Mouse (Mus musculus): ENCODE data around the gene Epas1. TPM values are rescaled to one million over a fixed set of nuclear protein-coding genes. Genes with fewer than 3 reads are reported as not detected.
A peak's percentile ranks its signal among the peaks of the same experiment; 100 is the strongest.

The Epas1 gene
- total RNA-seq (2021) = 100 to 1,000 TPM in 1 of 2 experiments, 10 to 100 TPM in 1; 91.3 to 110 TPM
- long read RNA-seq, experiment 1, full-length matches to known transcripts = 11 of 32 reads
- long read RNA-seq, experiment 1, partial matches to known transcripts = 21 of 32 reads
- long read RNA-seq, experiment 1, other reads (novel, unspliced or antisense) = 0 of 32 reads
- long read RNA-seq, experiment 2, full-length matches to known transcripts = 19 of 46 reads
- long read RNA-seq, experiment 2, partial matches to known transcripts = 27 of 46 reads
- long read RNA-seq, experiment 2, other reads (novel, unspliced or antisense) = 0 of 46 reads

GRCm38 (mm10) chr17:86753130-86753821 is at the start of gene Epas1:
TSS of gene Epas1 (plus strand) at chr17:86753700.
- peak; percentile 95 for DNase-seq

- no peak for DNase-seq
Measured at GRCm38 (mm10) chr17:86705236-86705635, 48.3 kb upstream of the Epas1 start.

GRCm38 (mm10) chr17:86706467-86706866 is 47.0 kb upstream of the Epas1 start:
- DNase-seq = no peak

- no peak for DNase-seq
Measured at GRCm38 (mm10) chr17:86709803-86710202, 43.7 kb upstream of the Epas1 start.

- no peak for DNase-seq
Measured at GRCm38 (mm10) chr17:86710379-86710778, 43.1 kb upstream of the Epas1 start.

DNA sequence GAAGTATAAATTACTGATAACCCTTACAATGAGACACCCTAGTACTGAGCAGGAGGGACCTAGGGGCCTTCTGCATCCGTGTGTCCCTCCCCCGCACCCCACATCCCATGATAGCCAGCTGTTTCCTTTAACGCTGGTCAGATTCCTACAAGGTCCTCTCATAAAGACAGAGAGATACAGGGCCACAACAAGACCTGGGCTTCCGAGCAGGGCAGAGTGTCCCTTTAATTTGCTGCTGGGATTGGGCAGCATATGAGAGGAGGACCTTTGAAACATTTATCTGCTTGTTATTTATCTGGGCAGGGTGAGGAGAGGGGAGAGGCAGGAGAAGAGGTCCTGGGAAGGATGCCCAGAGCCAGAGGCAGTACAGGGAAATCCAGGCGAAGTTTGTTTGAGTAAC is 41.6 kb upstream of the Epas1 start:
- DNase-seq = no peak

DNA sequence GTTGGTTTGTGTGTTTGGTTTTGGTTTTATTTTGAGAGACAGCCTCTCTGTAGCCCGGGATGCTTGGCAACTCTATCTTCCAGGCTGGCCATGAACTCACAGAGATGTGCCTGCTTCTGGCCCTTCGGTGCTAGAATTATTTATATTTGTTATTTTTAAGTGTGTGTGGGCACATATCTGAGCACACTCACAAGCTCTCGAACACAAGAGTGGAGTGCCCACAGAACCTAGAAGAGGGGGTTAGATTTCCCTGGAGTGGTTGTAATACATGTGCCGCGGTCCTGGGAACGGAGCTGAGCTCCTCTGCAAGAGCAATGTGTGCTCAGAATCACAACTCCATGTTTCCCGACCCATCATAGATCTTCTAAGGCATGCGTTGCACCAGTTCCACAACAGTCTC is 40.9 kb upstream of the Epas1 start:
- no peak for DNase-seq

DNA sequence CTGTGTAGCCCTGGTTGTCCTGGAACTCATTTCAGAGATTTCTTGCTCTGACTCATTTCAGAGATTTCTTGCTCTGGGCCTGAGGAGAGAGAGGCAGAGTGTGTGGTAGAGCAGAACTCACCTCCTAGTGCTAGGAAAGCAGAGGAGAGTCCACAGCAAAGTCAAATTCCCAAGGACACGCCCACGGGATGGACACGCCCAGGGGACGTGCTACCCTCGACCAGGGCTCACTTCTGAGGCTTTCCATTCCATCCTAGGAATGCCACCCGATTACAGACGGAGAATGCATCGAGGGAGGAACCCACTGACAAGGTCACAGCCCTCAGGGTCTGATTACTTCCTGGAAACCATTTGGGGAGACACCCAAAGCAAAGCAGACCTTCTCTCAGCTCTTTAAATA is 39.9 kb upstream of the Epas1 start:
- peak; percentile 25 for DNase-seq

DNA sequence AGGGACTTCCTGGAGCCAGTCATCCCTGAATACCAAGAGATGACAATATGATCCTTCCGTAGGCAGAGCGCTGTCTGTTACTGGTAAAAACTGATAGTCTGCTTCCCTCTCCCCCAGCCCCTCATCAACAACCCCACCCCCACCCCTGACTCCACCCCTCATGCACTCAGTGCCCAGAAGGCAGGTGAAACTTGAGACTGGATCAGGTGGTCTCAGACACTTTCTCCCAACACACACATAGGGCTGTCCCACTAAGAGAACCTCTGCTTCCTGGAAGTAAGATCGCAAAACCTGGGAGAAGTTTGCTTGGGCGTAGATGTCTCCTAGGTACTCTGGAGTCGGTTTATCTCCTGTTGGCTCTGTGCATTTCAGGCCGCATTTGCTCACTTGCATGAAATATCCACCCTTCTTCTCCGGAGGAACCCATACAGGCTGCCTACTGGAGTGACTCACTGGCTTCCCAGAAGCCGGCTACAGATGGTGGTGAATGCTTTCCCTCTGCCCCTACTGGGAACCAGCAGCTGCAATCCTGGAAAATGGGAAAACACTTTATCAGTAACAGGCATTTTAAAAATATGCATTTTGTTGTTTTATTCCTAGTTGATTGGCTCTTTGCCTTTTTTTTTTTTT is 28.6 kb upstream of the Epas1 start:
- no peak for DNase-seq

DNA sequence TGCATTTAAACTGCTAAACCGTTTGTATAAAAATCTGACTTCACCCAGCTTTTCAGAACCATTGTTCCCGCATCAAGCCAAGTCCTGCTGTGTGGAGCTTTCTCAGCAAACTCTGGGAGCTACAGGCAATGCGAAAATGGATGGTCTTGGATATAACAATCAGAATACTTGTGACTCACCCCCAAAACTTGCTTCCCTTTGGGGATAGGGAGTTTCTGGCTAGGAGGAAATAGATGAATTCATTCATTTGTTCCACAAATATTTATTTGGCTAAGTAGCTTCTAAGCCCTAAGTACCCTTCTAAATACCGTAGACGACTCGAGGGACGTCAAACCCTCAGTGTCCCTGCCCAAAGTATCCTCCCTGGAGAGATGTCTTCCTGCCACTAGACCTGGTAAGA is 27.0 kb upstream of the Epas1 start:
- DNase-seq = no peak

GRCm38 (mm10) chr17:86727031-86727430 is 26.5 kb upstream of the Epas1 start:
- no peak for DNase-seq

- DNase-seq = no peak
Measured at GRCm38 (mm10) chr17:86731273-86731672, 22.2 kb upstream of the Epas1 start.

GRCm38 (mm10) chr17:86732024-86732423 is 21.5 kb upstream of the Epas1 start:
- DNase-seq = peak; percentile 76

DNA sequence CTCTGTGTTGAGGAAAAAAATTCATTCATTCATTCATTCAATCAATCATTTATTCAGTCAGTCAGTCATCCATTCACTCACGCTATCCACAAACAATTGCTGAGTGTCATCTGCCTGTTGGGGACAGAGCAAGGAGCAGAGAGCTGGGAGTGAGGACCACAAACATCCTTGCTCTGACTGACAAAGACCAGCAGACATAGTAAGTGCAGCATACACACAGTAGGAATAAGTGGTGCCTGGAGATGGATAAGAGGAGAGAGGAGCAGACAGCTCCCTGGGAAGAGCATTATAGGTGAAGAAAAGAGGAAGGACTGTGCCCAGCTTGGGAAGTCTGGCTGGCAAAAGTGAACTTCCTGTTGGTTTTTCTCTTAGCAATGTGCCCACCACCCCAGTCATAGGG is 21.0 kb upstream of the Epas1 start:
- DNase-seq = no peak

- DNase-seq = peak; percentile 19
Measured at GRCm38 (mm10) chr17:86733644-86734043, 19.9 kb upstream of the Epas1 start.

GRCm38 (mm10) chr17:86738477-86738876 is 15.0 kb upstream of the Epas1 start:
- no peak for DNase-seq

GRCm38 (mm10) chr17:86743351-86743941 is 10.1 kb upstream of the Epas1 start:
- no peak for DNase-seq

DNA sequence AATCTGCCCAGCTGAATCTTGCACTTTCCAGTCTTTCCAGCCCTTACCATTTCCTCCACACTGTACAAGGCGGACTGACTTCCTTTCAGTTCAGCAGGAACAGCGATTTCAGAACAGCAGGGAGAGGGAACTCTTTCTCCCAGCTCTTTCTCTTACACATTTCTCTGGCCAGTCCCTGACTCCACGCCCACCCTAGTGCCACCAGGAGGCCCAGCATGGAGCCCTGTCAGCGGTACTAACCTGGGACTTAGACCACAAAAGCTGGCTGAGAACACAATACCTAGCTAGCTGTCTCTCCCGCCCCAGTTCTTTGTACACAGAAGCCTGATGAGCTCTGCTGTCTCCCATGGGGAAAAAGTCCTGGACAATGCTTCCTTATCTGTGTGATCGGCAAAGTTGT is 8.6 kb upstream of the Epas1 start:
- DNase-seq = no peak

DNA sequence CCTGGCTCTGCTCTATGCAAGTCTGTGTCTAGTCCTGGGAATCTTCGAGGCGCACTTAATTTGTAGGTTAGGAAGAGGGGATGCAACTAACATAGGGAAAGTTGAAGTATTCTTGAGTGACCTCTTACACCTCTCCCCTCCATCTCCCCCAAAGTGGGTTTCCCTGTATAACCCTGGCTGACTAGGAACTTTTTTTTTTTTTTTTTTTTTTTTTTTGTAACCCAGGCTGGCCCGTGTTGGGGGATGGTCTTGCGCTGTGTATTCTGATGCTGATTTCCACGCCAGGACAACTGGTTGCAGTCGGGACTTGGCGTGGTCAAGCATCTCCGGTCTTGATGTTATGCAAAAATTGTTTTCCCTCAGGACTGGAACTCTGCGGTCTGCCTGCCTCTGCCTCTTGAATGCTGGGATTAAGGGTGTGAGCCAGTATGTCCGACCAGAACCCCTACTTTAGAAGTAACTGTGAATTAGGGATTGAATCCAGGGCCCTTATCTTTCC is 2.1 kb upstream of the Epas1 start:
- no peak for DNase-seq

DNA sequence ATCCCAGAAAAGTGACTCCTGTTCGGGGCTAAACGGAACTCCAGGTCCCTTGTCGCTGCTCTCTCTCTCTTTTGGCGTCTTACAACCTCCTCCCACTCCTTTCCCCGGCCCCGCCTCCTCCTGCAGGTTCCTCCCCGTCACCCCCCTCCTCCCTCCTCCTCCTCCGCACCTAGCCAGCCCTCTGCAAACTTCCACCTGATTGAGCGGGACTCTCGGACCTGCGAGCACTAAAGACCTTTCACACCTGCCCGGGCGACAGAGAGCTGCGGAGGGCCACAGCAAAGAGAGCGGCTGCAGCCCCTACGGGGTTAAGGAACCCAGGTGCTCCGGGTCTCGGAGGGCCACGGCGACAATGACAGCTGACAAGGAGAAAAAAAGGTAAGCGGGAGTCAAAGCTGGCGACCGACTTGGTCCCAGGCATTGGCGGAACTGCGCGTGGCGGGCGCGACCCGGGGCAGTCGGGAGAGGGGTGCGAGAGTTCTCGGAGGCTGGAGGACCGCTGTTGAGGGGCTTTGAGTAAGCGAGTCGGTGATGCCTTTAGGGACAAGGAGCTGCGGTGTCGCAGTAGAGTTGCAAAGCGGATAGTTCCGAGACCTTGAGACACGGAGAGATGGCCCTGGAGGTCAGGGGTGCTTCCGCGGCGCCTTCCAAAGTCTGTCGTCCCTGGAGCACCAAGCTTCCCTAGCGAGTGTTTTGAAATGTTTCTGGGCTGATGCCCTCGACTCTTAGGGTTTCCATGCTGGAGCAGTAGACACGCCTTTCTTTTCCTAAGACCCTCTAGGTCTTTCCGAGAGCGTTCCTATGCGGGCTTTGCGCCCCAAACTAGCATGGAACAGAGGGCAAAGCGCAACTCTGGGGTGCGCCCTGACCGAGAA is 668 bp downstream of the Epas1 start:
- DNase-seq = peak; percentile 78

DNA sequence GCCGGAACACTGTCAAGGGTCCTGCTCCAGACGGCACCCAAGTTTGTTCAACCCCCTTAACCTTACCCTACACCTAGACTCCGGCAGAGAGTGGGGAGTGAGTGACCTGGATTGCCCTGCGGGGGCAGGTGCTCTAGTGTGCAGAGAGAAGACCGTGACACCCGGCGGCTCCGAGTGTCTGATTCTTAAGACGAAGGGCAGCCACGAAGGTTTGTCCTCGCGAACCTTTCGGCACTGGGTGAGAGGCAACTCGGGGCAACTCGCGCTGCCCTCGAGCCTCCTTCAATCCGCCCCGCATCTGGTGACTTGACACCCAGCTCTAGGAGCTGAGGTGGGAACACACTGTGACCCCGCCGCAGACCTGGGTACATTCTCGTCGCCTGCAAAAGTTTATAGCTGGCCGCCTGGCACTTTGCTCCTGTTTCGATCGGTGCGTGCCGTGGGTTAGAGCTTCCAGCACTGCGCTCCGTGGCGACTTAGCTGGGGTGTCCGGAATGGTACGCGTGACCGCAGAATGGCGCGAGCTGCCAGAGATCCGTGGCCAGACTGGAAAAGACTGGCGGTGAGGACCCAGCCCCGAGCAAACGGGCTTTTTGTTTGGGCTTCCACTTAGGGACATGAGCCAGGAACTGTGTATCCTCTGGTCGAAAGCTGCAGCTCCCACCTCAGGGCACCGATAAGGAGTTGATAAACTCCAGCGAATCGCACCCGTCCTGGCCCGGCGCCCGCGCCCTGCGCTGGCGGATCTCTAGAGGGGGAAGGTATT is 1.5 kb downstream of the Epas1 start:
- peak; percentile 47 for DNase-seq
